Mouse (Mus musculus) cerebellum, adult 2 months (tissue): Measurements from ENCODE around the gene Pdcd5. TPM values are rescaled to one million over a fixed set of nuclear protein-coding genes. Genes with fewer than 3 reads are reported as not detected.

Source experiments
- DNase-seq, 2 experiments: peaks; one replicate each; pipeline ENCODE4 v3.0.0; 2021
- H3K27ac ChIP-seq: fragments of 200-500 bp; 2 replicates; pipeline ENCODE4 v1.5.1; 2012; ENCODE audit warnings: low read length, control low read depth, inconsistent platforms; ENCODE audit not compliant: insufficient read depth
- H3K27me3 ChIP-seq: fragments of 200-500 bp; 2 replicates; pipeline ENCODE4 v1.6.1; 2012; ENCODE audit warnings: inconsistent platforms, mild to moderate bottlenecking, low read length, moderate library complexity; ENCODE audit not compliant: control insufficient read depth, insufficient read depth
- H3K4me1 ChIP-seq: fragments of 200-500 bp; 2 replicates; pipeline ENCODE4 v1.6.1; 2011; ENCODE audit warnings: low read length; ENCODE audit not compliant: control insufficient read depth, insufficient read depth
- H3K4me3 ChIP-seq: fragments of 200-500 bp; replicated peaks from 2 replicates; pipeline ENCODE3; 2011; ENCODE audit warnings: mild to moderate bottlenecking, low read depth, low read length, control low read depth; ENCODE audit not compliant: insufficient read depth
- CTCF ChIP-seq: fragments of 200-500 bp; IDR thresholded peaks from 2 replicates; pipeline ENCODE4 v1.5.1; 2011; ENCODE audit warnings: low read depth, mild to moderate bottlenecking, control low read depth, low read length, moderate library complexity, borderline replicate concordance; ENCODE audit not compliant: insufficient read depth
- POLR2A ChIP-seq: fragments of 200-500 bp; IDR thresholded peaks from 2 replicates; pipeline ENCODE4 v1.6.1; 2011; ENCODE audit warnings: low read length, control low read depth, borderline replicate concordance; ENCODE audit not compliant: insufficient read depth
- WGBS: fragments of 180-500 bp; shearing (Covaris S2); methylation state at CpG from one replicate; pipeline ENCODE4 v1.1.7; 2018; 5-methylcytosine and 5-hydroxymethylcytosine counted together
- polyA plus RNA-seq: library from polyadenylated mRNA; depleted of rRNA; stranded (reverse); fragments of >200 nt; gene quantifications from 2 replicates; pipeline ENCODE4 v1.2.3, GENCODE M21; 2012

Gene Pdcd5
- polyA plus RNA-seq, 1 experiment, result 99.5 TPM

DNA sequence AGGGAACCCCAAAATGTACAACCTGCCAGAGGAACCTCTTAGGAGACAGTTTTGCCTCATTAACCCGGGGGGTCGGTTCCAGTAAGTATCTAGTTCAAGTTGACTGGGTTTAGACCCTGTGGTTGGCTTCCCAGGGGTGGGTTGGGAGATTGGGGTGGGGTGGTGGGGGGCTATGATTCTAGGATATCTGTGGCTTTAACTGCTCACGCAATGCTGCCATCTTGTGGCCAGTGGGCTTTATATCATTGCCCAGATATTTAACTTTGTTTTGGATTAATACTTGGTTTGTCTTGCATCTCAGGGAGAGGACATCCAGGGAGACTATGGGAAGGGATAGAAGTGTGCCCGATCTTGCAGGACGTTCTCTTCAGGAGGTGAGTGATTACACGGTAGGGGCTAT is 11.1 kb downstream of the Pdcd5 start:
- no peaks in the 10 kb centered on the region for H3K27me3 ChIP-seq
- no peak overlapping the region for H3K4me3 ChIP-seq
- no peak overlapping the region for H3K27ac ChIP-seq
- no peaks in the 10 kb centered on the region for H3K4me1 ChIP-seq
- 66% methylated on average over 6 of the region's 6 CpGs for WGBS
- DNase-seq, result peak in 1 of 2 experiments; percentile 28
- TF ChIP-seq CTCF (peak; percentile 37; the same call in 1 of the 2 replicates), POLR2A (no peak)

GRCm38 (mm10) chr7:35628496-35628895 is 18.8 kb downstream of the Pdcd5 start:
- TF ChIP-seq CTCF (peak; percentile 56), POLR2A (no peak)
- no peak for DNase-seq
- 78% methylated on average over 5 of the region's 5 CpGs for WGBS
- Histone ChIP-seq H3K4me1 (peaks cover 11% of the 10 kb centered on the region), H3K4me3 (no peak overlapping the region), H3K27ac (no peak overlapping the region), H3K27me3 (no peaks in the 10 kb centered on the region)

DNA sequence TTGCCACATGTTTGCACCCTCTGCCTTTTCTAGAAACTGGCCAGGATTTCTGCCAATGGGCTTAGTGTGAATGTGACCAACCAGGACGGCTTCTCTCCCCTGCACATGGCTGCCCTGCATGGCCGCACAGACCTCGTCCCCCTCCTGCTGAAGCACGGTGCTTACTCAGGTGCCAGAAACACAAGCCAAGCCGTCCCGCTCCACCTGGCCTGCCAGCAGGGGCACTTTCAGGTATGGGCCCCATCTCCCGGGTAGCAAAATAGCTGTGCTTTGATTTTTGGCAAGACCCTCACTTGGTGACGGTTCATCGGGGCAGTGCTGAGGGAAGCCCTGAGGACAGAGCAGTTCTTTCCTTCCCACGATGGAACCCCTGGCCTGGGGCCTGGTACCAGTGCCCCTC is 19.9 kb downstream of the Pdcd5 start:
- H3K27me3 ChIP-seq, result no peaks in the 10 kb centered on the region

GRCm38 (mm10) chr7:35626038-35626437 is 21.3 kb downstream of the Pdcd5 start:
- Histone ChIP-seq H3K27me3 (no peaks in the 10 kb centered on the region), H3K4me1 (peaks cover 11% of the 10 kb centered on the region), H3K27ac (no peak overlapping the region), H3K4me3 (no peak overlapping the region)
- WGBS, result 96% methylated on average over 5 of the region's 5 CpGs
- DNase-seq, result no peak
- TF ChIP-seq CTCF (no peak), POLR2A (no peak)

More for the DNA sequence above, 19.9 kb downstream of the Pdcd5 start:
- TF ChIP-seq POLR2A (no peak), CTCF (no peak)
- Histone ChIP-seq H3K4me3 (no peak overlapping the region), H3K27ac (no peak overlapping the region), H3K4me1 (peaks cover 11% of the 10 kb centered on the region)
- 13% methylated on average over 10 of the region's 10 CpGs for WGBS
- peak; percentile 43 to 60 for DNase-seq

GRCm38 (mm10) chr7:35622626-35623025 is 24.7 kb downstream of the Pdcd5 start:
- Histone ChIP-seq H3K4me1 (peaks cover 10% of the 10 kb centered on the region), H3K27me3 (no peaks in the 10 kb centered on the region), H3K27ac (no peak overlapping the region), H3K4me3 (no peak overlapping the region)
- DNase-seq, result no peak
- WGBS, result 86% methylated on average over 10 of the region's 10 CpGs
- TF ChIP-seq POLR2A (no peak), CTCF (no peak)

DNA sequence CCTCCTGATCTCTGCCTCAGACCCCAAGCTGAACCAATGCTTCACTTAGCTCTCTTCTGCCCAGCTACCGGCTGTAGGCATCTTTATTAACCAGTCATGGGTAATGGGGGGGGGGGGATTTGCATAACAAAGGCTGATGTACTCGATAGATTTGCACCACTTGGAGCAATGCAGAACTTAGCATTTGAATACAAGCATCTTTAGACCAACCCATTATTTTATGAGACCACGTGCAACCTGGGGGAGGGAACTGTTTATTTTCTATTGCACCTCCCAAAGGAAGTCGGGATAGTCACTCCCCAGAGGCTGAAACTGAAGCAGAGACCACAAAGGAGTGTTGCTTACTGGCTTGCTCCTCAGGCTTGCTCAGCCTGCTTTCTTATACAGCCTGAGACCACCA is 29.8 kb downstream of the Pdcd5 start:
- no peak overlapping the region for H3K27ac ChIP-seq
- no peak for DNase-seq
- 24% methylated on average over 4 of the region's 4 CpGs for WGBS

DNA sequence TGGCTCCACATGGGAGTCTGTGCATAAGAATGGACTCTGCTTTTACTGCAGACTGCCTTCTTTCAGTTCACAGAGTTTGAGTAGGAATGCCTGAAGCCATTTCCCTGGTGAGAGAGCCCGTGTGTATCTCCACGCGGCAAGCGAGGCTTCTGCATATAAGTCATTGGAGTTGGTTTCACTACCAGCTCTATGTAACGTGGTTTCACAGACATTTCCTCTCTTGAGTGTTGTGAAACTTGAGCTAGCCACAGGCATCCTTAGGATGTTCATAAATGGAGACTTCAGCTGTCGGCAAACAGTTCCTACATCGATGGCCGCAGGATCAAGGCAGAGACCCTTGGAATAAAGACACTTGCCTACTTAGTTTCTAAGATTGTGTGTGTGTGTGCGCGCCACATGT is 38.1 kb downstream of the Pdcd5 start:
- WGBS, result 94% methylated on average over 10 of the region's 10 CpGs
- H3K27me3 ChIP-seq, result no peaks in the 10 kb centered on the region
- H3K27ac ChIP-seq, result no peak overlapping the region
- no peak overlapping the region for H3K4me3 ChIP-seq
- no peaks in the 10 kb centered on the region for H3K4me1 ChIP-seq
- no peak for DNase-seq
- no peak for TF ChIP-seq POLR2A
- TF ChIP-seq CTCF, result no peak

More for the DNA sequence above, 29.8 kb downstream of the Pdcd5 start:
- H3K4me3 ChIP-seq, result no peak overlapping the region
- no peaks in the 10 kb centered on the region for H3K27me3 ChIP-seq
- no peak for TF ChIP-seq POLR2A
- no peak for TF ChIP-seq CTCF
- H3K4me1 ChIP-seq, result no peaks in the 10 kb centered on the region

DNA sequence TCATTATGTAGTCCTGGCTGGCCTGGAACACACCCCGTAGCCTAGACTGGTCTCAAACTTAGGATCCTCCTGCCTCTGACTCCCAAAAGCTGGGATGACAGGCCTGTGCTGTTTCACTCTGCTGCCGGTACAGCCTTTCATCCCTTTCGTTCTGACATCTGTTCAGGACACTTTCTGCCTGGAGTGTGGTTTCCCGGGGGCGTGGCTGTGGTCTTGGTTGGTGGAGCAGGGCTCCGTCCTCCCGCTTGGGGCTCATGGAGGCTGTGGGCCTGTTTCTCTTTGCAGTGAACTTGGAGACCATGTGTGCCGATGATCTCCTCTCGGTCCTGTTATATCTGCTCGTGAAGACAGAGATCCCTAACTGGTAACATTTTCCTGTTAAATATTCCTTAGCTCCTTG is 40.5 kb downstream of the Pdcd5 start:
- DNase-seq, result no peak
- TF ChIP-seq CTCF, result no peak
- no peak for TF ChIP-seq POLR2A
- no peaks in the 10 kb centered on the region for H3K27me3 ChIP-seq
- no peak overlapping the region for H3K27ac ChIP-seq
- WGBS, result 87% methylated on average over 10 of the region's 10 CpGs
- no peak overlapping the region for H3K4me3 ChIP-seq
- H3K4me1 ChIP-seq, result no peaks in the 10 kb centered on the region
